Mouse (Mus musculus): ENCODE data around the gene 1700109H08Rik.
"Not testable (repeated sequence)": the region's sequence is repeated elsewhere in the genome, so short reads cannot be mapped to it uniquely, and the experiment has no call there.

The 1700109H08Rik gene

GRCm38 (mm10) chr5:3571266-3571665 lies at the start of gene 1700109H08Rik:
Gene 1700109H08Rik, plus strand, starts transcription at chr5:3571566.
- DNase-seq (ENCODE audit: low read depth, low spot score) = no peak

DNA sequence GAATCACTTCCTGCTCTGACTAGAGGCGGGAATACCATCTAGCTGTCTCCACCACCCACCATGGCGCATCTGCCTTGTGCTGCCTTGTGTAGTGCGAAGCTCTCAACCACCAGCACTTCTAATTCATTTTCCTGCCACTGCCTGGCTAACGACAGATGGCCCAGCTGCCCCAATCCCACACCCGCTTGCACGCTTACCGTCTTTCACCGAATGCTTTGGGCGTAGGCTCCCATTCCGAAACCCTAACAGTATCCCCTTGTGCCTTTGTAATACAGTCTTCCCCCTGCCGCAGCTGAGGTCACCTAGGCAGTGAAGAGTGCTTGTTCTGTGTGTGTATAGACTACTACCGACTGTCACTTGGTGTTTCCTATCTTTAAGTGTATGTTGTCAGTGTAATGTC lies 49.6 kb upstream of the 1700109H08Rik start:
- no peak for DNase-seq (ENCODE audit: low read depth, low spot score)

- DNase-seq (ENCODE audit: low read depth, low spot score) = no peak
Observed at GRCm38 (mm10) chr5:3522826-3523225, 48.5 kb upstream of the 1700109H08Rik start.

DNA sequence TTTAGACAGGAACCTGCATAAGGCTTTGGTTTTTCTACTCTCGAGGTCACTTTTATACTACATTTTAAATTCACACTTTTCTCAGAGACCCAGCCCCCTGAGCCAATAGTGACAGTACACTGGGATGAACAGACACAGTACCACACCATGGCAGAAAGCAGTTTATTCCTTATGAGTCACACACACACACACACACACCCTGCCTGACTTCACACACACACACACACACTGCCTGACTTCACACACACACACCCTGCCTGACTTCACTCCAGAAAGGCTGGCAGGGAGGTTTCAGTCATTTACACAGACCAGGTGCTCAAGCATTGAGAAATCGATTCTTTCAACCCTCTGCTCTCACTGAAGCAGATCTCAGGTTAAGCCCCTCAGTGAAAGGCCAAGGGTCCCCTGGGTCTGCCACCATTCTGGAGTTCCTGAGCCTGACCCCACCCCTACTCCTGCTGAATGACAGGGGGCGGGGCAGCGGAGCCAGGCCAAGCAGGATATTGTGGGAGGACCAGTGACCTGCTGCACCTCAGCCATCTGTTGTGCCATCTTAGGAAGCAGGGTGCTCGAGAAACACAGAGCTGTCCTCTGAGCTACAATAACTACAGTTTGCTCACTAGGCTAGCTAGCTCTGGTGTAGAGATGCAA lies 44.2 kb upstream of the 1700109H08Rik start:
- no peak for DNase-seq (ENCODE audit: low read depth, low spot score)

DNA sequence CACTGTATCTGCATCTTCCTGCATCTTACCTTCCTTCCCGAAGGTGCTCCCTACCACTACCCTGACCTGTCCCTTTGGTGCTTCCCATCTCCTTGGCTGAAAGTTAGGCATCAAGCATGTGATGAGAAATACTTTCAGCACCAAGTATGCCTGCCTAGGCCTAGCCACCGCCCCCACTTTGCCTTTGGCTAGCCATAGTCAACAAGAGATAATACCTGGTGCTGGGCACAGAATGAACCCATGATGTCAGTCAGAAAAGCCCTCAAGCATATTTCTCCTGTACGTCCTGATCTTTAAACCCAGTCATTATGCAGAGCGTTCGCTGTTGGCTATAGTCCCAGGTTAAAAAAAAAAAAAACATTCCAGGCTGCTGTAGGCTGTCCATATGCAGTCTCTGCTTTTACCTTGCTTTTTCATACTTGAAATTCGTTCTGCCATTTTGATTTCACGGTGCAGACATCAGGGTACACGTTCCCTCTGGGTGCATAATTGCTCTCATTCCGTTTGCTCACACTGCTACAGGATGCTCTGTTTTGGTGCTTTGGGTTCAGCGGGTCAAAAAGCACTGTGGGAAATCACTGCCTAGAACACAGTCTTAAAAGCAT lies 41.7 kb upstream of the 1700109H08Rik start:
- DNase-seq (ENCODE audit: low read depth, low spot score) = no peak

- not testable (repeated sequence) for DNase-seq (ENCODE audit: low read depth, low spot score)
Observed at GRCm38 (mm10) chr5:3532048-3532447, 39.3 kb upstream of the 1700109H08Rik start.

GRCm38 (mm10) chr5:3536592-3537212 lies 34.7 kb upstream of the 1700109H08Rik start:
- no peak for DNase-seq (ENCODE audit: low read depth, low spot score)

GRCm38 (mm10) chr5:3538505-3539472 lies 32.6 kb upstream of the 1700109H08Rik start:
- no peak for DNase-seq (ENCODE audit: low read depth, low spot score)

GRCm38 (mm10) chr5:3541871-3542270 lies 29.5 kb upstream of the 1700109H08Rik start:
- DNase-seq (ENCODE audit: low read depth, low spot score) = peak; percentile 28

- DNase-seq (ENCODE audit: low read depth, low spot score) = peak; percentile 94
Observed at GRCm38 (mm10) chr5:3543629-3544479, 27.5 kb upstream of the 1700109H08Rik start, which contains the start of gene Fam133b. Gene Fam133b, plus strand, starts transcription at chr5:3543833.

- DNase-seq (ENCODE audit: low read depth, low spot score) = no peak
Observed at GRCm38 (mm10) chr5:3544480-3544769, 26.9 kb upstream of the 1700109H08Rik start.

GRCm38 (mm10) chr5:3546226-3546625 lies 25.1 kb upstream of the 1700109H08Rik start:
- no peak for DNase-seq (ENCODE audit: low read depth, low spot score)

GRCm38 (mm10) chr5:3551481-3551880 lies 19.9 kb upstream of the 1700109H08Rik start:
- no peak for DNase-seq (ENCODE audit: low read depth, low spot score)

DNA sequence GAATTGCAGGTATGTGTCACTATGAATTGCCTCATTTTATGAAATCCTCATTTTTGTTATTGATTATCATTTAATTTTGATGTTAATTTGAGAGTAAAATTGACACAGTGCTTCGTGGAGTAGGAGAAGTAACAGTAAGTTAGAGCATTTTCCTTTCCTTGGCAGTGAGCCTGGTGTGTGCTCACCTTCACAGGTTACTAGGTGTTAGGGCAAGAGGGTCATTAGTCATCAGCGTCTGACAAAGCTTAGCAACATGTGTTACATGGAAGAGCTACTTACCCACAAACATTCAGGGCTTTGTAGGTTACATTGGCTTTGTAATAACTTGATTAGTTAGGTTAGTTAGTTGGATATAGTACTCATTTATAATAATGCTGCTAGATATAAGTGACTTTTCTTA lies 17.2 kb upstream of the 1700109H08Rik start:
- DNase-seq (ENCODE audit: low read depth, low spot score) = no peak

DNA sequence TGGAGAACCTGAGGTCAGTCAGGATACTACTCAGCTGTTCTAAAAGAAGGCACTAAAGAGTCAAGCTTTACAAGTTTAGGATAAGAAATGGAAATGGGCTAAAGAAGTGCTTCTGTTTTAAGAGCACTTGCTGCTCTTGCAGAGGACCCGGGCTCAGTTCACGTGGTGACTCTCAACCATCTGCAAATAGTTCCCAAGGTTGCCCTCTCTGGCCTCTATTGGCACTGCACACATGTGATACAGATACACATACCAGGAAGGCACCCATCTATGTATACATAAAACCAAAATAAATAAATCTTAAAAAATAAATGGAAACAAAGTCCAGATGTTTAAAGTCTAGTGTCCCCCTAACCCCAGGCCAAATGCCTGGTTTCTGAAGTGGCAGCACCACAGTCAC lies 3.5 kb downstream of the 1700109H08Rik start:
- DNase-seq (ENCODE audit: low read depth, low spot score) = peak; percentile 46

DNA sequence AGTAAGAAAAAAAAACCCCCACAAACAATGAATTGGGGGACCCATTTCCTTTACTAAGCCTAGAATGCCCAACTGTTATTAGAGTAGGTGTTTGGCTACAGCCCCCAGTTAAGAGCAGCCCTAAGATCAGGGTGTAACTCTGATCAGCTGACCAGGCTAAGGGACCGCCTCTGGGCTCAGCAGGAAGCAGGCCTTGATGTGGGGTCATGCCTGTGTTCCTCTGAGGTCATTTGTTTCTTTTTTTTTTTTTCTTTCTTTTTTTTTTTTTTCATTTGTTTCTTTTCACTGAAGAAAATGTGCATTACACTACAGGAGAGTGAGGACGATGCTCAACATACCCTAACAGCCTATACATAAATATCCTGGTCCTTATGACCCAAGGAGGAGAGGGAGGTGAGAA lies 6.6 kb downstream of the 1700109H08Rik start:
- peak; percentile 54 for DNase-seq (ENCODE audit: low read depth, low spot score)

DNA sequence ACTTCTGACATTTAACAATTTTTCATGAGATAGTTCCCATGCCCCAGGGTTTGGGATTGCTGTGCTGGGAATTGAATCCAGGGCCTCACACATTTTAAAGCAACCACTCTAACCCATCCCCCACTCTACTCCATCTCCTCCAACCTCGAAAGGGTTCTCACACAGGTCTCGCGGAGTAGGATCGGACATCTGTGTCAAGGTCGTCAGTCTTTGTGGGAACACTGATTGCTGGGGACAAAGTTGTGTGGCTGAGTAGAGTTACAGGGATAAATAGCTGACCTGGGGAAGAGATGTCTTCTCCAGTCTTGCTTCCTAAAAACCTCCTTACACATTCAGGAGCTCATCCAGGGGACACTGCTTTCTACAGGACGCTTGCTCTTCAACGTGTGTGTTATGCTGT lies 7.7 kb downstream of the 1700109H08Rik start:
- peak; percentile 57 for DNase-seq (ENCODE audit: low read depth, low spot score)

DNA sequence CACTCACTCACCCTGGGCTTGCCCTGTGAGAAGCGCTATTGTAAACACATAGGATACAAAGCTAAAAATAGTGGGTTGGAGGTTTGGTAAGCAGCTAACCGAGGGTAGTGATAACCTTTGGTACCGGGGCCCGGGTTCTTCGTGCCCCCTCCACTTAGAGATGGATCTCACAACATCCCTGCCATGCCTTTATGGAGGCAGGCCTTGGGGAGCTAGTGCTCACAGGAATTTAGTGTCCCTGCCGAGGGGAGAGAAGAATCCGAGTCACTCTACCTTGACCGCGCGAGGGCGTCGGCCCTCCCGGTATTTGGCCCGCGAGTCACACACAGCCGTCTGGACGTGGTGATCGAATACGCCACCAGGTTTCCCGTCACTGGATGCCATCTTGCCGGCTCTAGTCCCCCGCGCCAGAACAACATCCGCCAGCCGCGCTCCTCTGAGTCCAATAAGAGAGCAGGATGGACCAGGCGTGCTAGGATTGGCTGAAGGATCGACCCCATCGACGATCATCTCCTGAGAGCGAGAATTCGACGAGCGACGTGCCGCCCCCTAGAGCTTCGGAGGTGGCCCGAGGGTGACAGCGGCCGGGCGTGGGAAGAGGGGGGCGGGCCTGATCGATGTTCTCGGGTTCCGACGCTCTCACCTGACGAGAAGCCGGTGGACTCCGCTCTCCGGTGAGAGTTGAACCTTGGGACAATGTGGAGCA lies 24.5 kb downstream of the 1700109H08Rik start, which contains the start of gene Pex1:
Pex1 (plus strand) TSS at position 374 of the 706 bp plus-strand sequence.
- peak; percentile 97 for DNase-seq (ENCODE audit: low read depth, low spot score)

DNA sequence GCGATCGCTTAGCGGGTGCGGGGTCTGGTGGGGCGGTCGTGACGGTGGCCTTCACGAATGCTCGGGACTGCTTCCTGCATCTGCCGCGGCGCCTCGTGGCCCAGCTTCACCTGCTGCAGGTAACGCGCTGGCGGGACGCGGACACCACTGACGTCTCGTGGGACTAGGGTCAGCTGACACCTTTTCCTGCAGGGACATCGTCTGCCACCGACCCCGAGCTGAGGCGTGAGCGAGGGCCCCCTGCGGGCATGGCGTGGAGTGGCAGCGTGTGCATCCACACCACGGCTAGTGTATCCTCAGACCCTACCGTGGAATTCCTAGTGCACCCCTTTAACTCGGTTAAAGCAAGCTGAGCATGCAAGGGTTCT lies 25.0 kb downstream of the 1700109H08Rik start, which contains the start of gene Rbm48:
Rbm48 (minus strand) TSS at position 187 of the 368 bp plus-strand sequence.
- DNase-seq (ENCODE audit: low read depth, low spot score) = peak; percentile 90

DNA sequence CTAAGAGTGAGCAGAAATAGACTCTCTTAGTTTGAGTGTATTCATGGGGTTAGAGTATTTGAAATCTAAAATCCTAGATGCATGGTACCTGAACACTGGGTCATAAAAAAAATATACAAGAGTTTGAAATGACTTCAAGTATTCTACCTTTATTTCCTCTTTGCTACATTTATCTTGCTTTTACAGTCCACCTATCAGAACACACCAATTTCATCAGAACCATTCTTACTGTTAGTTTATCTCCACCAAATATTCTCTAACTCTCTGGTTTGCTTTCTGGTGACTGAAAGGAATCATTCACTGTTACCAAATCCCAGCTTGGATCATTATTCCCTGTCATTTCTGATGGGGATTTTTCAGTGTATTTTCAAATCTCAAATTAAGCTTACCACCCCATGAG lies 25.8 kb downstream of the 1700109H08Rik start:
- no peak for DNase-seq (ENCODE audit: low read depth, low spot score)
